Mouse (Mus musculus): ENCODE measurements around the gene Gm42791.

GRCm38 (mm10) chr5:148952419-148952818, 42.5 kb downstream of the Gm42791 start:
- TF ChIP-seq KAT2A (IDR thresholded peaks at IDR 0.05; ENCODE audit: insufficient replicate concordance, low read length) (no peak), SMC3 (IDR thresholded peaks at IDR 0.05; ENCODE audit: low read depth, low read length) (peak; percentile 36), POLR2A (IDR thresholded peaks at IDR 0.05; ENCODE audit: low read depth, low read length) (no peak), ETS1 (conservative IDR thresholded peaks at IDR 0.05; ENCODE audit: low read depth, low read length) (no peak), GABPA (IDR thresholded peaks at IDR 0.05; ENCODE audit: insufficient replicate concordance, low read depth, low read length) (no peak), CTCF (conservative IDR thresholded peaks at IDR 0.05 in 1 of 2, IDR thresholded peaks at IDR 0.05 in 1 of 2; ENCODE audit: low read depth in 2 of 2, low read length in 2 of 2) (peak; percentile 41 to 58; a peak in 3 of 4 replicates), TCF12 (IDR thresholded peaks at IDR 0.05; ENCODE audit: low read depth, low read length) (no peak)
